Mouse (Mus musculus) myocyte (in vitro differentiated cells): ENCODE measurements around the gene Erlin1.

Source experiments
- CEBPB ChIP-seq: IDR thresholded peaks from 2 replicates; pipeline ENCODE4 v1.6.1; 2011; ENCODE audit warnings: mild to moderate bottlenecking, moderate library complexity; ENCODE audit not compliant: poor library complexity, insufficient read depth, severe bottlenecking
- E2F4 ChIP-seq: IDR thresholded peaks from one replicate; pipeline ENCODE4 v1.6.1; 2011; ENCODE audit warnings: mild to moderate bottlenecking, control low read depth, moderate library complexity; ENCODE audit not compliant: insufficient read depth
- MAX ChIP-seq: IDR thresholded peaks from one replicate; pipeline ENCODE4 v1.6.1; 2011; ENCODE audit warnings: low read depth, mild to moderate bottlenecking, control low read depth
- MYOD1 ChIP-seq, 3 experiments: IDR thresholded peaks; one replicate each; pipeline ENCODE4 v1.6.1; 2011; ENCODE audit warnings: control low read depth in 2 of 3, low read depth in 2 of 3, mild to moderate bottlenecking in 2 of 3, moderate library complexity in 1 of 3; ENCODE audit not compliant: insufficient read length in 2 of 3, control insufficient read depth in 1 of 3
- MYOG ChIP-seq, 3 experiments: IDR thresholded peaks; one replicate each; pipeline ENCODE4 v1.6.1; 2011; ENCODE audit warnings: control low read depth in 2 of 3, low read depth in 2 of 3, mild to moderate bottlenecking in 2 of 3; ENCODE audit not compliant: insufficient read length in 2 of 3, control insufficient read depth in 1 of 3, insufficient read depth in 1 of 3
- POLR2A ChIP-seq: IDR thresholded peaks from one replicate; pipeline ENCODE4 v1.6.1; 2011; ENCODE audit warnings: low read depth, mild to moderate bottlenecking, control low read depth, moderate library complexity; ENCODE audit not compliant: insufficient read length
- POLR2AphosphoS2 ChIP-seq: IDR thresholded peaks from one replicate; pipeline ENCODE4 v1.6.1; 2011; ENCODE audit warnings: low read depth, control low read depth; ENCODE audit not compliant: insufficient read length
- REST ChIP-seq: IDR thresholded peaks from one replicate; pipeline ENCODE4 v1.6.1; 2011; ENCODE audit warnings: mild to moderate bottlenecking, control low read depth, moderate library complexity; ENCODE audit not compliant: insufficient read depth, insufficient read length
- SRF ChIP-seq: IDR thresholded peaks from one replicate; pipeline ENCODE4 v1.6.1; 2011; ENCODE audit warnings: low read depth; ENCODE audit not compliant: control insufficient read depth, insufficient read length
- TCF12 ChIP-seq: IDR thresholded peaks from one replicate; pipeline ENCODE4 v1.6.1; 2011; ENCODE audit warnings: mild to moderate bottlenecking, control low read depth; ENCODE audit not compliant: poor library complexity, insufficient read depth, severe bottlenecking
- TCF3 ChIP-seq: IDR thresholded peaks from one replicate; pipeline ENCODE4 v1.6.1; 2011; ENCODE audit warnings: low read depth, control low read depth; ENCODE audit not compliant: insufficient read length
- USF1 ChIP-seq: IDR thresholded peaks from one replicate; pipeline ENCODE4 v1.6.1; 2011; ENCODE audit warnings: low read depth, mild to moderate bottlenecking, control low read depth, moderate library complexity

DNA sequence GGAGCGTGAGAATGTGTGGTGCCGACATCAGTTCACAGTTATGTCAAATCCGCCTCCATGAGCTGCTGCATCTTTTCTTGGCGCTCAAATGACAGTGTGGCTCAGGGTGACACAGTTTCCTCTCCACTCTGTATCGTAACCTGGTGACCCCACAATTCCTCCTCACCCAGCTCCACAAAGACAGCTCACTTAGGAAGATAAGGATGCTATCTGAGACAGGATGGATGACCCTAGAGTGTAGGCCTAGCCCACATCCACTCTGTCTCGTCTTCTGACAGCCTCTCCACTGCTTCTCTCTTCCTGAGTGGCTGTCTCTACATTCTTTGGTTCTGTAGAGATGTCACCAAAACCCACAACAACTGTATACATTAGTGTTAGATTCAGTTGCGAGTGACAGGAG is 74.2 kb downstream of the Erlin1 start:
- TF ChIP-seq USF1, result no peak
- no peak for TF ChIP-seq POLR2A
- no peak for TF ChIP-seq E2F4
- TF ChIP-seq MAX, result no peak
- no peak for TF ChIP-seq TCF3
- no peak for TF ChIP-seq CEBPB
- no peak for TF ChIP-seq POLR2AphosphoS2
- no peak for TF ChIP-seq MYOG (IDR thresholded peaks at IDR 0.05; ENCODE audit: control insufficient read depth in 1 of 3, insufficient read depth in 1 of 3, insufficient read length in 2 of 3, low read depth in 2 of 3)
- TF ChIP-seq SRF, result no peak
- no peak for TF ChIP-seq MYOD1 (IDR thresholded peaks at IDR 0.05; ENCODE audit: control insufficient read depth in 1 of 3, insufficient read length in 2 of 3, low read depth in 2 of 3)
- TF ChIP-seq REST, result no peak
- TF ChIP-seq TCF12, result no peak
